ENCODE assay signal across 11 mouse cellular contexts in genomic region chr13:24419560-24420250, GRCm38 (mm10).
DNase-seq lines count a peak whose midpoint lies in the region; ATAC-seq lines count a peak whose summit lies in the region.
"Had no signal": no experiment of that assay in that cellular context is flagged by ENCODE, and none has a peak within 500 bp of the region (broad histone marks: within the 10 kb centered on the region; RNA-seq: fewer than 3 reads in every experiment).

No protein-coding gene starts in this region.

- no peaks in the 10 kb centered on the region for H3K27me3 ChIP-seq in heart, embryonic 11.5 days (ENCODE audit: control insufficient read depth, insufficient read depth, low read length)
- H3K27me3 ChIP-seq in liver, embryonic 11.5 days (replicated peaks; ENCODE audit: control insufficient read depth, insufficient read depth, low read length): no peaks in the 10 kb centered on the region

- peak overlapping the region; percentile 85 for H3K27ac ChIP-seq in heart, embryonic 11.5 days (ENCODE audit: low read depth, low read length)
- H3K27ac ChIP-seq in liver, embryonic 11.5 days (ENCODE audit: low read depth, low read length): peak overlapping the region; percentile 98

- no peaks in the 10 kb centered on the region for H3K9me3 ChIP-seq in heart, embryonic 11.5 days (replicated peaks; ENCODE audit: control insufficient read depth, low read length)
- H3K9me3 ChIP-seq in liver, embryonic 11.5 days (ENCODE audit: control insufficient read depth, low read length): no peaks in the 10 kb centered on the region

- H3K4me3 ChIP-seq in heart, embryonic 11.5 days (ENCODE audit: low read depth, low read length): no peak overlapping the region
- peak overlapping the region; percentile 26 for H3K4me3 ChIP-seq in liver, embryonic 11.5 days (ENCODE audit: low read depth, low read length)

- WGBS in heart, embryonic 11.5 days (ENCODE audit: insufficient replicate concordance): 51% methylated on average over 13 of the region's 13 CpGs
- 30% methylated on average over 13 of the region's 13 CpGs for WGBS in liver, embryonic 11.5 days

- peak overlapping the region; percentile 43; the same call in 1 of the 2 replicates for H3K9ac ChIP-seq in heart, embryonic 11.5 days (ENCODE audit: low read depth, low read length)
- H3K9ac ChIP-seq in liver, embryonic 11.5 days (ENCODE audit: low read depth, low read length): peak overlapping the region; percentile 66

- no peaks in the 10 kb centered on the region for H3K36me3 ChIP-seq in heart, embryonic 11.5 days (ENCODE audit: control insufficient read depth, insufficient read depth, low read length)
- no peaks in the 10 kb centered on the region for H3K36me3 ChIP-seq in liver, embryonic 11.5 days (ENCODE audit: control insufficient read depth, insufficient read depth, low read length)

- H3K4me2 ChIP-seq in heart, embryonic 11.5 days: peak overlapping the region; percentile 44
- peak overlapping the region; percentile 63 for H3K4me2 ChIP-seq in liver, embryonic 11.5 days
- H3K4me2 ChIP-seq: midbrain, embryonic 11.5 days had no signal

- ATAC-seq in heart, embryonic 11.5 days (replicated peaks; ENCODE audit: insufficient number of reproducible peaks, low FRiP score, low TSS enrichment): peak; percentile 86
- peak; percentile 93 for ATAC-seq in liver, embryonic 11.5 days (replicated peaks; ENCODE audit: low FRiP score)

- H3K4me1 ChIP-seq in heart, embryonic 11.5 days (ENCODE audit: control insufficient read depth, insufficient read depth, low read length): peaks cover 12% of the 10 kb centered on the region; the same call in 1 of the 2 replicates
- H3K4me1 ChIP-seq in liver, embryonic 11.5 days (replicated peaks; ENCODE audit: control insufficient read depth, insufficient read depth, low read length): peaks cover 58% of the 10 kb centered on the region

- DNase-seq in heart, postnatal 36 days: no peak
- peak; percentile 45 for DNase-seq in MEL-GATA-1-ER (ENCODE audit: extremely low read depth, low read depth)
- DNase-seq in liver, embryonic 11.5 days (ENCODE audit: low spot score): no peak
- DNase-seq in spleen, postnatal 4 days (ENCODE audit: low spot score in 2 of 2): peak; percentile 79
- DNase-seq in layer of hippocampus, postnatal 14 days (ENCODE audit: low spot score in 2 of 2): no peak
- DNase-seq in embryo, embryonic 9.5 days (ENCODE audit: extremely low spot score): no peak
- DNase-seq in right cerebral cortex, adult 18-20 months: no peak
- DNase-seq: B cell, adult 2 months; kidney, adult 2 months had no signal

- intact Hi-C loops in heart, postnatal 36 days (cut with DNase I): no loop called here

Comparison
In these comparisons a context has a peak if more than half of its experiments do, and no peak if none do; other contexts are left out.
1. DNase-seq: peak in MEL-GATA-1-ER (single experiment) and spleen, postnatal 4 days (2 of 2); none in heart, postnatal 36 days (0 of 2), liver, embryonic 11.5 days (single experiment), layer of hippocampus, postnatal 14 days (0 of 2), embryo, embryonic 9.5 days (single experiment) and right cerebral cortex, adult 18-20 months (single experiment).